Mouse (Mus musculus) brain, embryonic 14.5 days (tissue): ENCODE results near the gene Cldnd1. TPM values are rescaled to one million over a fixed set of nuclear protein-coding genes. Genes with fewer than 3 reads are reported as not detected.

Source experiments
- DNase-seq: peaks from one replicate; pipeline ENCODE4 v3.0.0-alpha.2; 2011; ENCODE audit warnings: low read depth
- CTCF ChIP-seq: fragments of 200-500 bp; IDR thresholded peaks from 2 replicates; pipeline ENCODE4 v1.5.1; 2012; ENCODE audit warnings: inconsistent platforms, mild to moderate bottlenecking, moderate library complexity, borderline replicate concordance; ENCODE audit not compliant: insufficient read depth, insufficient read length; ENCODE audit errors: extremely low read depth
- POLR2A ChIP-seq: fragments of 200-500 bp; IDR thresholded peaks from 2 replicates; pipeline ENCODE4 v1.6.1; 2012; ENCODE audit warnings: mild to moderate bottlenecking, inconsistent platforms, borderline replicate concordance; ENCODE audit not compliant: poor library complexity, insufficient read depth, insufficient read length, severe bottlenecking; ENCODE audit errors: extremely low read depth
- polyA plus RNA-seq: library from polyadenylated mRNA; depleted of rRNA; stranded (reverse); fragments of >200 nt; gene quantifications from 2 replicates; pipeline ENCODE4 v1.2.3, GENCODE M21; 2012; rRNA removed

Gene Cldnd1
- polyA plus RNA-seq, 1 experiment, result 102 TPM

DNA sequence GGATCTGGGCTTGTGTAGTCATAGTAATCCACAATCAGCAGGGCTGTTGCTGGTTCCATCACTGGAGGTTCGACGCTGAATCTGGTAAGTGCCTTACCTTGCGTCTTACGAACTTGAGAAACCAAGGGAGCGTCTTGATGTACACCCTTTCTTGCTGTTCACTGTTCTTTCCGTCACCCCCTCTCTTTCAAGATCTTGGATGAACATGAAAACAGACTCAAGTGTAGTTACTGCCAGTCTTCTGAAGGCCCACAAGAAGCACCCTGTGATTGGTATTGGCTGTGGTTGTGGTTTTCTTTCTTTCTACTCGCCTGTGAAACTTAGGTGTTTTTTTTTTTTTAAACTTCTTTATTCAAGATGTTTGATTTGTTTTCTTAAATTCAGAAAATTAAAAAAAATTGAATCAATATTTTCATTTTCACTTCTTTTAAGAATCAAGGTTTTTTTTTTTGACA lies 9.0 kb upstream of the Cldnd1 start, which contains the start of gene Gpr15:
Gene Gpr15 (minus strand): TSS at position 405 of the 455 bp plus-strand sequence.
- TF ChIP-seq POLR2A, result no peak
- TF ChIP-seq CTCF, result no peak
- no peak for DNase-seq

DNA sequence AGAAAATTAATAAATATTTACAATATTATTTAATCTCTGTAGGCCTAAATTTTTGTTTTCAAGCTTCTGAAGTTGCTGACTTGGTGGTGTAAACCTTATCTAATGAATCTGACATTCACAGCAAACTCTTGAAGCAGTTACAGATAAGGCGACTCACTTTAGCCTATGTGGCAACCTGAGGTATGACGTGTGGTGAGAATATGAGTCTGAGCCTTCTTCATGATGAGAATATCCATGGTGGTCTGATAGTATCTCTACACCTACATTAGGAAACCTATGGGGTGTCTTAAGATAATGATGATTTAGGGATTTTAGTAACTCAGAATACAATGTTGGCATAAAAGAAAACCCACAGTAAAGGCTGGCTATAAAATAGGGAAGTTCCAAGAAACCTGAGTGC lies 5.4 kb upstream of the Cldnd1 start:
- no peak for DNase-seq
- no peak for TF ChIP-seq POLR2A
- no peak for TF ChIP-seq CTCF

DNA sequence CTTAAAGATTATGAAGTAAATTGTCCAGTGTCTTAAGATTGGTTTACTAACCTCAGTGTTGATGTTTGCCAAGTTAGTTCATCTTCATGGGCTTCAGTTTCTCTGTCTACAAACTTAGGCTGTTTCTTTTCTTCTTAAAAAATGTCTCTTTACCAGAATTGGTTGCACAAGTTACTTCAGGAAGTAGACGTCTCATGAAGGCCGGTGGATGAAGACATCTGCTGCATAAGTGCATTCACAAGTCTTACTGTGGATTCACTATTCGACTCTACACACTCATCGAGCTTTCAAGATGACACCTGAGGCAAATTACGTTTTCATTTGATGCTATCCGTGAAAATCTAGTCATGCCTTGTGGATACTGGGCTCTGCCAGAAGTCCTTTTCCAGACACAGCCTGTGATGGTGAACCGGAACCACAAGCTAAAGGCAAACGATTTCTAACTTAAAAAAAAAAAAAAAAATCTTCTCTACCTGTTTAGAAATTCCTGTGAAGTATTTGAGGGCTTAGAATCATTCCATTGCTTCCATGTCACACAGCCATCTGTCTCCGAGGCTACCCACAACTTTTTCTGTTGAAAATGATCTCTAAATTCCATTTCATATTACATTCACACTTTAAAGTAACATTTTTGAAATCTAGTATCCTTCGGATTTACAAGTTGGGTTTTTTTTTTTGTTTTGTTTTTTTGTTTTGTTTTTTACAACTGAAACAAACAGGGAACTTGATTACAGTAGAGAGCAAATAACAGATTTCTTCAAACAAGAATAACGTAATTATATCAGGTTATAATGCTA lies 832 bp upstream of the Cldnd1 start:
- no peak for DNase-seq
- TF ChIP-seq POLR2A (no peak), CTCF (no peak)

DNA sequence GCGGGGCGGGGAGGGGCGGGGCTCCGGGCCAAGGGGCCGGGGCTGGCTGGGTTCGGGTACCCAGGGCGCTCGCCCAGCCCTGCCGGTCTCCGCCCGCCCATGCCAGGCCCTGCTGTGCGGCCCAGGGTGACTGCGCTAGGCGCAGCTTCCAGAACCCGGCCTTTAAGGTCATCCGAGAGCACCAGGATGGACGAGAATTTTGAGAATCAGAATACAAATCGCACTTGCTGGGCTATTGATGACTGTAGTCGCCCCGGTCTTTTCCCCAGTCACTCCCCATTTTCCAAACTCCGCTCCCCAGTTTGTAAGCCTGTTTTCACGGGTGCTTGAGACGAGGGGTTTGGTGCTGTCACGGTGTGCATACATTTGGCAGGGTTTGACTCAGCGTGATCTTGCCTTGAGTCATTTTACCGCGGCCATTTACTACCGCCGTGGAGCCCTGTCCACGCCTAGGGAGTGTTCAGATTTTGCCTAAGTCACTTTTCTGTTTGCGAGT lies 514 bp downstream of the Cldnd1 start:
- TF ChIP-seq POLR2A (0 out of 2 replicates have a peak, but pooled peaks have one; percentile 2), CTCF (no peak)
- peak; percentile 59 for DNase-seq

DNA sequence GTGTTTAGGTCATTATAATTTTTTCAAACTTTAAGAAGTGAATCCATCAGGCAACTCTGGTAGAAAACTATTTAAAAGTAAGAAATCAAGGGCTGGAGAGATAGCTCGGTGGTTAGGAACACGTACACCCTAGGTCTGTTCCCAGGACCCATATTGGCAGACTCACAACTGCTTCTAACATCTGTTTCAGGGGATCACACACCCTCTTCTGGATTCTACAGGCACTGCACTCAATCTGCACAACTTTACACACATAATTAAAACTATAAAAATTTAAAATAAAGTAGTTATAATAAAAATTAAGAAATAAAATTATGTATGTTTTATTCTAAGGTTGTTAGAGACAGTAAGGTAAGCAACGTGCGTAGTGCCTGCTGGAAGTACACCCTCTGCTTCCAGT lies 10.5 kb downstream of the Cldnd1 start:
- no peak for TF ChIP-seq POLR2A
- 0 out of 2 replicates have a peak, but pooled peaks have one; percentile 5 for TF ChIP-seq CTCF
- DNase-seq, result no peak

DNA sequence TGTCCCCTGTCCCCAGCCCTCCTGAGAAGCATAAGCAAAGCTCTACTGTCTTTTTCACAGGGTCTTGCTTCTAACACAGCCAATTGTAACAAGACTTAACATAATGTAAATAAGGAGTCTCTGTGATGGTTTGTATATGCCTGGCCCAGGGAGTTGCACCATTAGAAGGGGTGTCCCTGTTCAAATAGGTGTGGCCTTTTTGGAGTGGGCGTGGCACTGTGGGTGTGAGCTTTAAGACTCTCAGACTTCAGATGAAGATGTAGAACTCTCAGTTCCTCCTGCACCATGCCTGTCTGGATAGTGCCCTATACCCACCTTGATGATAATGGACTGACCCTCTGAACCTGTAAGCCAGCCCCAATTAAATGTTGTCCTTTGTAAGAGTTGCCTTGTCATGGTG lies 11.1 kb downstream of the Cldnd1 start:
- no peak for TF ChIP-seq CTCF
- no peak for TF ChIP-seq POLR2A
- DNase-seq, result no peak

DNA sequence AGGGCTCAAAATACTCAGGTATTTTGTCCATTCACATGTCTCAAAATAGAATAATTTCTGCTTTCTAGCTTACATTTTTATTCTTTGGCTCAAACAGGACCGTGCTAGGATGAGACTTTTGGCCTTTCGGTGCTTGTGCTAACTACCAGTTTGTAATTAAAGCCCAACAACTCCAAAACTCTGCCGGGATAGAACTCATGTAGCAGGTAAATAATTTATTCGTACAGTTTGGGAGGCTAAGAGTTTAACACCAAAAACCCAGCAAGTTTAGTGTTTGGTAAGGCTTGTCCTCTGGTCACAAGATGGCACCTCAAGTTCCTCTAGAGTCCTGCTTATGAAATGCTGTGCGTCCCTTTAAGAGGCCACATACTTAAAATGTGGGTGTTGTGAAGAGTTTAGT lies 13.0 kb downstream of the Cldnd1 start:
- TF ChIP-seq POLR2A (no peak), CTCF (no peak)
- no peak for DNase-seq

DNA sequence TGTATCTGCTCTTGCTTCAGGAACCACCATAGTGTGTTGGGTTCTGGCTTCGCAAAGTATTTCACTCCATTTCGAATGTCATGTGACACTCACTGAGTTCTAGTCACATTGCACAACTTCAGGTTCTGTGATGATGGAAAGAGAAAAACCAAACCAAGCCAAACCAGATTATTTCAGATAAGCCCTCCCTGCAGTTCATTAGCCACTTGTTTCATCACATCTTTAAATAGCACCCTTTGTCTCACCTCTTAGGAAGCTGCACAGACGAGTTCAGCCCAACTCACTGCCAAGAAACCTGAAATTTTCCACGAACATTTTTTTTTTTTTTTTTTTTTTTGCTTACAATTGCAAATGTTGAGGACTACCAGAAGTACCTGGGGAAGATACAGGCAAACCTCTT lies 19.0 kb downstream of the Cldnd1 start:
- DNase-seq, result no peak
- TF ChIP-seq CTCF (no peak), POLR2A (no peak)

DNA sequence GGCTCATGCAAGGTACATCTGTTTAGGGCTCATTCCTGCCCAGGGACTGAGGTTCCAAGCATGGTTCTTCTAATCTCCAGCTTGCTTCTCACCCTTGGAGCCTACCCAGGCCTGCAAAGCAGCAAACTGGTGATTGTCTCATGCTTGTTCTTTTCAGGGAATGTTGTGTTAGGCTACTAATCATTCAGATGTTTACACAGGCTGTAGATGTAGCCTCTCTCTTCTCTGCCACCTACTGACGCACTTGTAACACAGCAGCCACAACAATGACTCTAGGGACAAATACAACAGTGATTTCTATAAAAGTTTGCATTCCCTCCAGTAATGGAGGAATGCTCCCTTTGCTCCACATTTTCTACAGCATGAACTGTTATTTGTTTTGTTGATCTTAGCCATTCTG lies 23.6 kb downstream of the Cldnd1 start:
- TF ChIP-seq POLR2A (no peak), CTCF (peak; percentile 38; the same call in 1 of the 2 replicates)
- peak; percentile 39 for DNase-seq

DNA sequence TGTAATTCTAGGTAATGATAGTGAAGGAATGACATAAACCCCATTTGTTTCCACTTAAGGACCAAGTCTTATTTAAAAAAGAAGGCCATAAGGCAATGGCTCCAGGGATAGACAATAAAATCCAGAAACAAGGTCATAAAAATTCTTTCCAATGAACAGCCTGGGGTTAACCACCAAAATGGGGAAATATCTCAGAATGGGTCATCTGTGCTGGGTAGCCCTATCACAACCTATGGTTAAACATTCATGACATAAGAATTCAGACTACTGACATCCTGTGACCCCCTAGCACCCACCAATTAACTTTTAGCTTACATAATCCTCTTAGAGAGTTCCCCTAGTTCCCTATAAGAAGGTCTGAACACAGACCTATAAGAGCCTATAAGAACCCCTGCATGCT lies 28.5 kb downstream of the Cldnd1 start:
- no peak for TF ChIP-seq CTCF
- TF ChIP-seq POLR2A, result no peak
- DNase-seq, result no peak

DNA sequence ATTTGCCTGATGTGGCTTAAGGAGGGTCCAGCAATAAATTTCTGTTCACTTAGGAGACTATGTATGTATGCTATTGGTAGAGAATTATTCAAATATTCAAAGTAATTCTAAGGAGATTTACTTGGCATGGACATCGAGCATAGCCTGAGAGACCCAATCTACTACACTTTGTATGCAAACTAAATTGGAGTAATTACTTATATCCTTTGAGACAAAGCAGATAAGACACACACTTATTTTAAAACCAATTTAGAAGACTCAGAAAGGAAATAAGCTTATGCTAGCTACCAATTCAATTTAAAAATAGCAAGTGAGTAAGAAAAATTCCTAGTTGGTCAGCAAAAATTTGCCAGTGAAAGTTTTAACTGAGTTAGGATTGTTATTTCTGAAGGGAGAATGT lies 35.4 kb downstream of the Cldnd1 start, which contains the start of gene Olfr172:
Gene Olfr172 (minus strand): TSS at position 101 of the 400 bp plus-strand sequence.
- TF ChIP-seq CTCF, result no peak
- no peak for DNase-seq

Other genes starting within 250 kb of the Cldnd1 start
- gene St3gal6, start 203.7 kb upstream of the Cldnd1 start, polyA plus RNA-seq, result 7.2 and 8.5 TPM in 2 replicates
- gene Gm813, start 110.9 kb upstream of the Cldnd1 start, polyA plus RNA-seq, result not detected in 2 replicates
- not detected in 2 replicates for gene E330017A01Rik, start 89.2 kb upstream of the Cldnd1 start, polyA plus RNA-seq
- gene Cpox, start 57.6 kb upstream of the Cldnd1 start, polyA plus RNA-seq, result 13.4 and 13.9 TPM in 2 replicates
- 0.05 and 0.25 TPM in 2 replicates for gene Gpr15, start 8.8 kb upstream of the Cldnd1 start, polyA plus RNA-seq
- gene Olfr172, start 35.3 kb downstream of the Cldnd1 start, polyA plus RNA-seq, result not detected in 2 replicates
- not detected in 2 replicates for gene Olfr173, start 72.4 kb downstream of the Cldnd1 start, polyA plus RNA-seq
- gene Olfr175-ps1, start 98.9 kb downstream of the Cldnd1 start, polyA plus RNA-seq, result not detected in 2 replicates
- not detected in 2 replicates for gene Olfr177, start 146.9 kb downstream of the Cldnd1 start, polyA plus RNA-seq
- gene Olfr178, start 164.2 kb downstream of the Cldnd1 start, polyA plus RNA-seq, result not detected in 2 replicates
- not detected in 2 replicates for gene Olfr181, start 200.8 kb downstream of the Cldnd1 start, polyA plus RNA-seq
- not detected in 2 replicates for gene Olfr180, start 201.5 kb downstream of the Cldnd1 start, polyA plus RNA-seq